Mouse (Mus musculus) heart, postnatal 0 days (tissue): ENCODE data around the gene Hibadh. TPM values are rescaled to one million over a fixed set of nuclear protein-coding genes. Genes with fewer than 3 reads are reported as not detected.

Experiments used
- ATAC-seq: fragments of 200-750 bp; cut with Nextera tagmentation; 2 replicates; pipeline ENCODE4 v1.8.0; 2017; ENCODE audit warnings: low read depth, moderate number of reproducible peaks, moderate library complexity; ENCODE audit not compliant: insufficient read depth
- DNase-seq: peaks from one replicate; pipeline ENCODE4 v3.0.0-alpha.2; 2016; ENCODE audit warnings: low spot score
- H3K27ac ChIP-seq: fragments of 300-500 bp; sonication (generic); 2 replicates; pipeline ENCODE4 v1.5.1; 2014; ENCODE audit warnings: low read depth, mild to moderate bottlenecking
- H3K27me3 ChIP-seq: fragments of 300-500 bp; sonication (generic); 2 replicates; pipeline ENCODE4 v1.6.1; 2014; ENCODE audit warnings: low read length, mixed read lengths; ENCODE audit not compliant: control insufficient read depth, insufficient read depth
- H3K36me3 ChIP-seq: fragments of 300-500 bp; sonication (generic); replicated peaks from 2 replicates; pipeline ENCODE4 v1.6.1; 2014; ENCODE audit warnings: low read length, mixed read lengths; ENCODE audit not compliant: control insufficient read depth, insufficient read depth
- H3K4me1 ChIP-seq: fragments of 300-500 bp; sonication (generic); 2 replicates; pipeline ENCODE4 v1.6.1; 2014; ENCODE audit warnings: antibody characterized with exemption; ENCODE audit not compliant: control insufficient read depth, insufficient read depth
- H3K4me2 ChIP-seq: fragments of 300-500 bp; sonication (generic); 2 replicates; pipeline ENCODE4 v1.6.1; 2014; ENCODE audit warnings: low read depth, mild to moderate bottlenecking, low read length, moderate library complexity
- H3K4me3 ChIP-seq: fragments of 300-500 bp; sonication (generic); 2 replicates; pipeline ENCODE4 v1.5.1; 2014; ENCODE audit warnings: low read depth, low read length
- H3K9ac ChIP-seq: fragments of 300-500 bp; sonication (generic); replicated peaks from 2 replicates; pipeline ENCODE4 v1.6.1; 2014; ENCODE audit warnings: low read depth, low read length, mixed read lengths
- H3K9me3 ChIP-seq: fragments of 300-500 bp; sonication (generic); replicated peaks from 2 replicates; pipeline ENCODE4 v1.6.1; 2016; ENCODE audit warnings: low read length; ENCODE audit not compliant: control insufficient read depth
- CTCF ChIP-seq: IDR thresholded peaks from 2 replicates; pipeline ENCODE4 v1.5.1; 2016; ENCODE audit warnings: antibody characterized with exemption, control low read depth, low read depth
- EP300 ChIP-seq: IDR thresholded peaks from 2 replicates; pipeline ENCODE4 v1.6.1; 2016; ENCODE audit warnings: antibody characterized with exemption, low read depth
- WGBS: fragments of 180-500 bp; shearing (Covaris S2); extraction: QIAGEN DNeasy Blood & Tissue Kit; methylation state at CpG from one replicate; pipeline ENCODE4 v1.1.7; 2014; 5-methylcytosine and 5-hydroxymethylcytosine counted together
- polyA plus RNA-seq: library from polyadenylated mRNA; unstranded; fragments of >200 nt; fragmentation: Nextera tagmentation; extraction: Ambion mirVana; gene quantifications from 2 replicates; pipeline ENCODE4 v1.2.1, GENCODE M21; 2015
- total RNA-seq: library from RNA; depleted of rRNA; stranded (reverse); fragments of >200 nt; gene quantifications from 2 replicates; pipeline ENCODE4 v1.2.3, GENCODE M21; 2014; ENCODE audit warnings: low replicate concordance

The Hibadh gene
- total and polyA plus RNA-seq, 2 experiments from 2014 or later, result 111 to 228 TPM

DNA sequence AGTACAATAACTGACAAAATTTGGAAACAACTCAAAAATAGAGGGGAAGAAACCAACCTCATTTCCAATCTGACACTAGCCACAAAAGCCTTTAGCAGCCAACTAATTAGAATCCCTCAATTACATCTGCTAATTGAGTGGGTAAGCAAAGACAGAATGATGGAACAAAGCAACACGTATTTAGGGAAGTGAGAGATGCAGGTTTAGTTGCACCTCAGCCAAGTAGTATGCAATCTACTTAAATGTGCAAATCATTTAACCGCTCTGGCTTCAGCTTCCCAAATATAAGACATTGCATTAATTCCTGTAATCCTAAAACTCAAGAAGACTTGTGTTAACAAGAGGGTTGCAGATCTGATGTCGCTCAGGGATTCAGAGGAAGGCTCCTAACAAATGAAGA lies 16.4 kb downstream of the Hibadh start:
- WGBS, result 94% methylated on average over 3 of the region's 3 CpGs
- no peak overlapping the region for H3K9ac ChIP-seq
- ATAC-seq (no peak), DNase-seq (no peak)
- no peaks in the 10 kb centered on the region for H3K4me1 ChIP-seq
- peaks cover 31% of the 10 kb centered on the region for H3K36me3 ChIP-seq
- H3K4me3 ChIP-seq, result no peak overlapping the region
- no peaks in the 10 kb centered on the region for H3K27me3 ChIP-seq
- H3K4me2 ChIP-seq, result no peak overlapping the region
- H3K9me3 ChIP-seq, result no peaks in the 10 kb centered on the region
- H3K27ac ChIP-seq, result no peak overlapping the region
- TF ChIP-seq CTCF (no peak), EP300 (no peak)

DNA sequence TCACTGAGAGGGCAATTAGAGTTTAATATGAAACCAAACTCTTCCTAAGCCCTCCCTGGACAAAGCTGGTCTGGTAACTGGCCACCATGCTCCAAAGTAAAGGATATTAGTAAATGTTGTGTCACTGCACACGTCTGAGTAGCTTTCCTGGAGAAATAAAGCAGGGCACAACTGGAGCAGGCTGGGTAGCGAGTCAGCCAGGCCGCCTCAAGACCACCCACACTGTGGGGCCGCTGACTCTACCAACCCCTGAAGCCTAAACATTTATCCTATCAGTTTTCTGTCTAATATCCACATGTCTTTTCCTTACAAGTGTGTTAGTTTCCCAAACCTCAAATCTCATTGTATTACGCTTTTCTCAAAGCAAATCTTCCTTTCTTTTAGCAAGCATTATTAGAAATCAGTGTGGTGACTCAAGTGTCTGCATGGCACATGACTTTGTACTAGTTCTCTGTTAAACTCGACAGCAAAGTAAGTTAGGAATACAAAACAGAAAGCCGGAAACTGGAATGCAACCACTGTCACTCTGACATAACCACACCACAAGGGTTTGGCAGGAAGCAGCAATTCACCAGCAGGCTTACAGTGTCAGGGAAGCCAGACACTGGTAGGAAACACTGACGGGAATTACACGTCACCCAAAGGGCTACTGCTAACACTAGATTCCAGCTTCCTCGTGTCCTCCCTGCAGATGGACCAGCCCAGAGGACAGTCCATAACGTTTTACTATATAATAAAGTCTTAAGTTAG lies 18.3 kb downstream of the Hibadh start:
- 57% methylated on average over 11 of the region's 11 CpGs for WGBS
- no peak overlapping the region for H3K4me2 ChIP-seq
- peaks cover 38% of the 10 kb centered on the region for H3K36me3 ChIP-seq
- no peak overlapping the region for H3K4me3 ChIP-seq
- no peak overlapping the region for H3K9ac ChIP-seq
- H3K4me1 ChIP-seq, result no peaks in the 10 kb centered on the region
- H3K9me3 ChIP-seq, result no peaks in the 10 kb centered on the region
- DNase-seq (peak; percentile 48), ATAC-seq (0 out of 2 replicates have a peak, but pooled peaks have one; percentile 47)
- H3K27ac ChIP-seq, result no peak overlapping the region
- H3K27me3 ChIP-seq, result no peaks in the 10 kb centered on the region
- no peak for TF ChIP-seq CTCF
- TF ChIP-seq EP300, result no peak

DNA sequence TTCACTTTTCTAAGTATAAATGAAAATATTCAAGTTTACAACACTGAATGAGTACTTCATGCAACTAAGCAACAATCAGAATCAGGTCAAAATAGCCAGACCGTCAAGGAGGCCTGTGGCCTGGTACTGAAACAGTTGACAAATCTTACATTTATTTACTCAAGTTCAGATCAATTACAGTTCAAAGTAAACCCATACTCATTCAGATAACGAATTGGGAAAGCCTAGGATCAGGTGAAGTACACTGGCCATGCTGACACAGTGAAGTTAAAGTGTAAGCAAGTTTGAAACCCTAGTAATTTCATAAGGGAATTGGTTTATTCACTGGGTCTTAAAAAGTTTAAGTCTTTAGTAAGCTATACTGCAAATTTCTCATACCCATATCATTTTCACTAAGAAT lies 20.1 kb downstream of the Hibadh start:
- Histone ChIP-seq H3K27me3 (no peaks in the 10 kb centered on the region), H3K27ac (no peak overlapping the region), H3K4me2 (no peak overlapping the region), H3K36me3 (peaks cover 38% of the 10 kb centered on the region), H3K4me3 (no peak overlapping the region), H3K9ac (no peak overlapping the region), H3K4me1 (no peaks in the 10 kb centered on the region), H3K9me3 (no peaks in the 10 kb centered on the region)
- ATAC-seq (no peak), DNase-seq (no peak)
- 89% methylated on average over 2 of the region's 2 CpGs for WGBS
- TF ChIP-seq EP300 (no peak), CTCF (no peak)

DNA sequence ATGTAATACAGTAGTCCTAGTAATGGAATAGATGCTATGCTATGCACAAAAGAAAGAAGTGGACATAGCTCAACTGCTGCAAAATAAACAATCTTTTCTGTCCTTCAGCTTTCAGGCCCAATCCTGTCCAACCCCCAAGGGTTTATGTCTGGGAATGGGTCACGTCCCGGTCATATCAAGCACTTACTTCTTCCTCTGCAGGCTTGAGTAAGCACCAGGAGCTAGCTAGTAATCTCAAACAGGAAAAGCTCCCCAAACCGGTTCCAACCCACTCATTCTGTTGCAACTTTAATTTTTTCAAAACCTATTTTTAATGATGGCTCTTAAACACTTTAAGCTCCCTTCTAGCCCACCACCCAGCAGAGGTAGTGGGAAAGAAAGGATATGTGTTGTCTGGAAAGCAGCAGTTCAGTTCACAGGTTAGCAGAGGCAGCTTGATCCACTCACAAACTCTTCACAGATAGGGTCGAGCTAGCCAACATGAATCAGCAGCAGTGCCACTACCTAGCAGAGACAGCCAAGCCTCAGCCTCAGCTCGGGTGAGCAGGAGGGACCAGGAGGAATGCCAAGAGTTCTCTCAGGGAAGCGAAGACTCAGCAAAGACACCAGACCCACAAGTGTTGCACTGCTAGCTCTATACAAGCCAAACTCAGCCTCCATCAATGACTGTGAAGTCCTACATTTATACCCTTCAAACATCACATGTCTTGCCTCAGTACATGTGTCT lies 30.4 kb downstream of the Hibadh start:
- no peak overlapping the region for H3K4me2 ChIP-seq
- no peak overlapping the region for H3K9ac ChIP-seq
- WGBS, result 54% methylated on average over 6 of the region's 6 CpGs
- H3K36me3 ChIP-seq, result peaks cover 5% of the 10 kb centered on the region; the same call in 1 of the 2 replicates
- no peak overlapping the region for H3K4me3 ChIP-seq
- H3K9me3 ChIP-seq, result no peaks in the 10 kb centered on the region
- no peaks in the 10 kb centered on the region for H3K27me3 ChIP-seq
- TF ChIP-seq EP300, result no peak
- TF ChIP-seq CTCF, result no peak
- peak overlapping the region; percentile 12; the same call in 1 of the 2 replicates for H3K27ac ChIP-seq
- DNase-seq (peak; percentile 31), ATAC-seq (no peak)
- H3K4me1 ChIP-seq, result no peaks in the 10 kb centered on the region

DNA sequence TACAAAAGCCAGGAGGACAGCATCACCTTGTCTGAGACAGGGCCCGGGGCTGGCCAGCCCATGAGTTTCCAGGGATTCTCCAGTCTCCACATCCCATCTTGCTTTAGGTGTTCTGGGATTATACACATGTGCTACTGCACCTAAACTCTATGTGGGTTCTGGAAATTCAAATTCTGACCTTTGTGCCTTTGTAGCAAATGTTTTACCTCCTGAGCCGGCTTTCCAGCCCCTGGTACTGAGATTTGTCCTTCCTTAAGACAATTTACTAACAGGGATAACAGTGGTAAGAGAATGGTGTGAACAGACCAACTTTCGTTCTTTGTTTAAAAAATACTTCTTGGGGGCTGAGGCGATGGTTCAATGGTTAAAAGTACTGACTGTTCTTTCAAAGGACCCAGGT lies 32.1 kb downstream of the Hibadh start:
- H3K4me2 ChIP-seq, result no peak overlapping the region
- no peak overlapping the region for H3K27ac ChIP-seq
- H3K4me3 ChIP-seq, result no peak overlapping the region
- DNase-seq (no peak), ATAC-seq (no peak)
- H3K36me3 ChIP-seq, result peaks cover 9% of the 10 kb centered on the region; the same call in 1 of the 2 replicates
- H3K27me3 ChIP-seq, result no peaks in the 10 kb centered on the region
- no peaks in the 10 kb centered on the region for H3K4me1 ChIP-seq
- no peaks in the 10 kb centered on the region for H3K9me3 ChIP-seq
- WGBS, result 92% methylated on average over 4 of the region's 4 CpGs
- TF ChIP-seq EP300 (no peak), CTCF (no peak)
- no peak overlapping the region for H3K9ac ChIP-seq
